Mouse (Mus musculus) stomach, postnatal 0 days (tissue): ENCODE measurements around the gene Rnf180. TPM values are rescaled to one million over a fixed set of nuclear protein-coding genes. Genes with fewer than 3 reads are reported as not detected.

Experiments
- ATAC-seq: fragments of 200-750 bp; cut with Nextera tagmentation; 2 replicates; pipeline ENCODE4 v1.8.0; 2017; ENCODE audit not compliant: low FRiP score, low TSS enrichment
- DNase-seq: peaks from one replicate; pipeline ENCODE4 v3.0.0-alpha.2; 2016; ENCODE audit warnings: low spot score
- H3K27ac ChIP-seq: fragments of 300-500 bp; sonication (generic); replicated peaks from 2 replicates; pipeline ENCODE4 v1.5.1; 2014; ENCODE audit warnings: mild to moderate bottlenecking, control low read depth
- H3K27me3 ChIP-seq: fragments of 300-500 bp; sonication (generic); 2 replicates; pipeline ENCODE4 v1.6.1; 2014; ENCODE audit warnings: low read length; ENCODE audit not compliant: control insufficient read depth, insufficient read depth
- H3K36me3 ChIP-seq: fragments of 300-500 bp; sonication (generic); 2 replicates; pipeline ENCODE4 v1.6.1; 2014; ENCODE audit warnings: low read length, mixed read lengths; ENCODE audit not compliant: control insufficient read depth, insufficient read depth
- H3K4me1 ChIP-seq: fragments of 300-500 bp; sonication (generic); replicated peaks from 2 replicates; pipeline ENCODE4 v1.6.1; 2014; ENCODE audit warnings: antibody characterized with exemption; ENCODE audit not compliant: control insufficient read depth, insufficient read depth
- H3K4me2 ChIP-seq: fragments of 300-500 bp; sonication (generic); replicated peaks from 2 replicates; pipeline ENCODE4 v1.6.1; 2014; ENCODE audit warnings: low read depth, mild to moderate bottlenecking, control low read depth, moderate library complexity
- H3K4me3 ChIP-seq: fragments of 300-500 bp; sonication (generic); 2 replicates; pipeline ENCODE4 v1.5.1; 2014; ENCODE audit warnings: low read depth, low read length, control low read depth
- H3K9ac ChIP-seq: fragments of 300-500 bp; sonication (generic); 2 replicates; pipeline ENCODE4 v1.6.1; 2014; ENCODE audit warnings: mild to moderate bottlenecking, low read length, control low read depth, mixed read lengths
- H3K9me3 ChIP-seq: fragments of 300-500 bp; sonication (generic); 2 replicates; pipeline ENCODE4 v1.6.1; 2016; ENCODE audit warnings: low read length; ENCODE audit not compliant: control insufficient read depth
- CTCF ChIP-seq: IDR thresholded peaks from 2 replicates; pipeline ENCODE4 v1.5.1; 2016; ENCODE audit warnings: antibody characterized with exemption, low read depth, mild to moderate bottlenecking, moderate library complexity
- EP300 ChIP-seq: optimal IDR thresholded peaks from 2 replicates; pipeline ENCODE3; 2016; ENCODE audit warnings: antibody characterized with exemption
- WGBS: fragments of 180-500 bp; shearing (Covaris S2); extraction: QIAGEN DNeasy Blood & Tissue Kit; methylation state at CpG from one replicate; pipeline ENCODE4 v1.1.7; 2014; 5-methylcytosine and 5-hydroxymethylcytosine counted together
- polyA plus RNA-seq: library from polyadenylated mRNA; unstranded; fragments of >200 nt; fragmentation: Nextera tagmentation; extraction: Ambion mirVana; gene quantifications from 2 replicates; pipeline ENCODE4 v1.2.1, GENCODE M21; 2015

The Rnf180 gene
- polyA plus RNA-seq, 1 experiment from 2014 or later = 1.2 TPM

- ATAC-seq = peak; percentile 53; the same call in 1 of the 2 replicates
- 33% methylated on average over 3 of the region's 3 CpGs for WGBS
- H3K27ac ChIP-seq = no peak overlapping the region
- H3K9ac ChIP-seq = no peak overlapping the region
- no peaks in the 10 kb centered on the region for H3K27me3 ChIP-seq
- H3K4me2 ChIP-seq = no peak overlapping the region
- no peak overlapping the region for H3K4me3 ChIP-seq
- H3K9me3 ChIP-seq = no peaks in the 10 kb centered on the region
- no peaks in the 10 kb centered on the region for H3K36me3 ChIP-seq
- DNase-seq = peak; percentile 34
- TF ChIP-seq EP300 (no peak), CTCF (peak; percentile 79)
- no peaks in the 10 kb centered on the region for H3K4me1 ChIP-seq
These were observed 27.9 kb downstream of the Rnf180 start for GRCm38 (mm10) chr13:105266746-105267145.

DNA sequence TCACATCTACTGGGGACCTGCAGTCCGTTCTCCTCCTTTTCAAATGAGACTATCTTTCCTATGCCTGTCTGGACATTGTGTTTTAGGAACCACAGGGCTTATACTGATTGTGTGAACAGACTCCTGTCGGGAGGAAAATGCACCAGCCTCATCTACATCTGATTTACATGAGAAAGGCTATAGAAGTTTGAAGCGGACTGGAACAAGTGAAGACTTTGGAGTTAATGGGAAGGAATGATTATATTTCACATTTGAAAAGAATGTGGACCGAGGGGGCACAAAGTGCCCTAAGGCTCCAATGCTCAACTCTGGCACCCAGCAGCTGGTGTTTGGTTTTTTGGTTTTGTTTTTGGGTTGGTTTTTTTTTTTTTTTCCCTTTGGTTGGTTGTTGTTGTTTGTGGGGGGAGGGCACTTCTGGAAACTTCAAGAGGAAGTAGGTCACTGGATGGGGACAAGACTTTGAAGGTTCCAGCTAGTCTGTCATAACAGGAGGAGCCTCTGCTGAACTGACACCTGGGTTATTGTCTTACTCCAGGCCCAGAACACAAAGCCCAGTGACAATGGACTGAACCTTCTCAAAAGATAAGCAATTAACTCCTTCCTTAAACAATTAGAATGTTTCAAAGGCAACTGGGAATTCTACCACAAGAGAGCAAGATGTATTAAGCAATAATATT, 37.7 kb downstream of the Rnf180 start:
- Histone ChIP-seq H3K4me1 (no peaks in the 10 kb centered on the region), H3K4me3 (no peak overlapping the region), H3K9me3 (no peaks in the 10 kb centered on the region), H3K27ac (no peak overlapping the region), H3K27me3 (no peaks in the 10 kb centered on the region), H3K9ac (no peak overlapping the region), H3K36me3 (no peaks in the 10 kb centered on the region), H3K4me2 (no peak overlapping the region)
- DNase-seq (no peak), ATAC-seq (no peak)
- 75% methylated on average over 4 of the region's 4 CpGs for WGBS
- TF ChIP-seq EP300 = no peak
- no peak for TF ChIP-seq CTCF

DNA sequence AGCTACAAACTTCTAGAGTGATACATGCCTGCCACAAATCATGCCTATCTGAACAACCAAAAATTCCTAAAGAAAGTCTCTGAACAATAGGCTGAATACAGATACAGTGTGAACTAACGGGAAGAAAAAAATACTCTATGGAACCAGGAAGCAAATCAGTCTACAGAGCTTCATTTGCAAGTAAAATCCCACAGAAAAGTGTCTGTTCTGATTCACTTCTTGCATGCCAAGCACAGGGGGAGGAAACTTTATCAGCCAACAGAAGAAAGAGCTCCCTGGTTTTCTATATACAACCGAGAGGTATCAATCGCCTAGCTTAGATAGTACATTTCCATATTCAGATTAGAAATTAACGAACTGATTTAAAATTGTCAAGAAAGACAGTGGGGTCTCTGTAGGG, 43.8 kb downstream of the Rnf180 start:
- Histone ChIP-seq H3K4me1 (no peaks in the 10 kb centered on the region), H3K27me3 (no peaks in the 10 kb centered on the region), H3K27ac (no peak overlapping the region), H3K4me3 (no peak overlapping the region), H3K9ac (no peak overlapping the region), H3K4me2 (no peak overlapping the region), H3K36me3 (no peaks in the 10 kb centered on the region), H3K9me3 (no peaks in the 10 kb centered on the region)
- DNase-seq = no peak
- no peak for TF ChIP-seq CTCF
- TF ChIP-seq EP300 = no peak
- 82% methylated on average over 4 of the region's 4 CpGs for WGBS
- ATAC-seq = no peak

- Histone ChIP-seq H3K4me1 (no peaks in the 10 kb centered on the region), H3K4me3 (no peak overlapping the region), H3K27me3 (no peaks in the 10 kb centered on the region), H3K4me2 (no peak overlapping the region), H3K27ac (no peak overlapping the region), H3K9ac (no peak overlapping the region), H3K9me3 (no peaks in the 10 kb centered on the region), H3K36me3 (no peaks in the 10 kb centered on the region)
- TF ChIP-seq CTCF = no peak
- no peak for TF ChIP-seq EP300
- DNase-seq (no peak), ATAC-seq (no peak)
- 66% methylated on average over 9 of the region's 9 CpGs for WGBS
These were observed 44.4 kb downstream of the Rnf180 start for GRCm38 (mm10) chr13:105250264-105250663.

- 71% methylated on average over 14 of the region's 14 CpGs for WGBS
- no peaks in the 10 kb centered on the region for H3K36me3 ChIP-seq
- no peak for ATAC-seq
These were observed 45.0 kb downstream of the Rnf180 start for GRCm38 (mm10) chr13:105249599-105249998.

DNA sequence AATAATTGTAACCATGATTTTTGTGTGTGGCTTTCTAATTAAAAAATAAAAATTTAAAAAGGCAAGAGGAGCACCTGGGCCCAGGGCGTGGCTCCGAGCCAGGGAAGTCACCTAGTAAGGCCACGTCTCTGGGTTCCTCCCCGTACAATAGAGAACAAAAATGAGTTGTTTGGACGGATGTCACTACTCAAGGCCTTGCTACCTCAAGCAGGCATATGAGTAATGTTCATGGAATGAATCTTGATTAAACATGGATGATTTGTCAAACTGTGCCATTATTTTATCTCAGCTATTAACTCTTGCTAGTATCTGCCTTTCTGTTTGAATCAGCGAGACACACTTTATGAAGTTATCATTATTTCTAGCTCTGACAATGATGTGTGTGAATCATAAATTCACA, 46.9 kb downstream of the Rnf180 start:
- ATAC-seq = no peak
- DNase-seq = no peak
- H3K4me1 ChIP-seq = no peaks in the 10 kb centered on the region
- no peak overlapping the region for H3K4me2 ChIP-seq
- no peaks in the 10 kb centered on the region for H3K9me3 ChIP-seq
- no peak overlapping the region for H3K27ac ChIP-seq
- H3K36me3 ChIP-seq = no peaks in the 10 kb centered on the region
- H3K9ac ChIP-seq = no peak overlapping the region
- no peak overlapping the region for H3K4me3 ChIP-seq
- 65% methylated on average over 6 of the region's 6 CpGs for WGBS
- no peak for TF ChIP-seq EP300
- TF ChIP-seq CTCF = no peak
- no peaks in the 10 kb centered on the region for H3K27me3 ChIP-seq

More at GRCm38 (mm10) chr13:105249599-105249998, 45.0 kb downstream of the Rnf180 start:
- no peak for DNase-seq
- H3K9ac ChIP-seq = no peak overlapping the region
- no peaks in the 10 kb centered on the region for H3K4me1 ChIP-seq
- H3K9me3 ChIP-seq = no peaks in the 10 kb centered on the region
- H3K27ac ChIP-seq = no peak overlapping the region
- no peak for TF ChIP-seq EP300
- TF ChIP-seq CTCF = no peak
- H3K27me3 ChIP-seq = no peaks in the 10 kb centered on the region
- H3K4me2 ChIP-seq = no peak overlapping the region
- H3K4me3 ChIP-seq = no peak overlapping the region
